Mouse (Mus musculus): ENCODE measurements around the gene Gstm7. TPM values are rescaled to one million over a fixed set of nuclear protein-coding genes. Genes with fewer than 3 reads are reported as not detected.

Gene Gstm7
- polyA plus RNA-seq, 1 experiment from 2014 or later: 12.4 TPM

DNA sequence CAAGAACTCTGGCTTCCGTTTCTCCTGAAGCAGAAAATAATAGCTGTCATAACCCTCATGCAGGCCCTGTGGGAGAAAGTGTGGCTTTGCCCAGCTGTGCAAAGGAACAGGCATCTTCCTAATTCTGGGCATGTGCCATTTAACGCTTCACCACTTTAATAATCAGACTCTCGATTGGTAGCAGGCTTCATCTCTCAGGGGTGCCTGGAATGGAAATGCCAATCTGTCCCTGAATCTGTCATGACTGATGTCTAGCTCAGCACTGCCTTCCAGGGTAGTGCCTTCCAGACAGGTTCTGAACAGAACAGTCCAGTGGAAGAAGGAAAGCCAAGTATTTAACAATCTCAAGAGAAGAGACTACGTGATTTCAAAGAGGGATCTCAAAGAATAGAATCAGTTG, 9.6 kb upstream of the Gstm7 start:
- H3K9me3 ChIP-seq (ENCODE audit: control insufficient read depth, low read length): no peaks in the 10 kb centered on the region
- no peak overlapping the region for H3K27ac ChIP-seq (replicated peaks)
- no peak for ATAC-seq (ENCODE audit: low FRiP score, low TSS enrichment)
- TF ChIP-seq CTCF (IDR thresholded peaks at IDR 0.05; ENCODE audit: low read depth): no peak
- TF ChIP-seq EP300 (optimal IDR thresholded peaks at IDR 0.05): no peak
- H3K4me1 ChIP-seq (replicated peaks; ENCODE audit: control insufficient read depth, insufficient read depth): no peaks in the 10 kb centered on the region
- no peaks in the 10 kb centered on the region for H3K36me3 ChIP-seq (ENCODE audit: control insufficient read depth, insufficient read depth, low read length)
- H3K4me3 ChIP-seq (ENCODE audit: low read depth, low read length): no peak overlapping the region
- 86% methylated on average over 4 of the region's 4 CpGs for WGBS
- no peak overlapping the region for H3K9ac ChIP-seq (ENCODE audit: low read length)
- H3K27me3 ChIP-seq (ENCODE audit: control insufficient read depth, insufficient read depth, low read length): no peaks in the 10 kb centered on the region
- DNase-seq (ENCODE audit: low spot score): no peak
- H3K4me2 ChIP-seq (replicated peaks; ENCODE audit: low read depth): no peak overlapping the region

DNA sequence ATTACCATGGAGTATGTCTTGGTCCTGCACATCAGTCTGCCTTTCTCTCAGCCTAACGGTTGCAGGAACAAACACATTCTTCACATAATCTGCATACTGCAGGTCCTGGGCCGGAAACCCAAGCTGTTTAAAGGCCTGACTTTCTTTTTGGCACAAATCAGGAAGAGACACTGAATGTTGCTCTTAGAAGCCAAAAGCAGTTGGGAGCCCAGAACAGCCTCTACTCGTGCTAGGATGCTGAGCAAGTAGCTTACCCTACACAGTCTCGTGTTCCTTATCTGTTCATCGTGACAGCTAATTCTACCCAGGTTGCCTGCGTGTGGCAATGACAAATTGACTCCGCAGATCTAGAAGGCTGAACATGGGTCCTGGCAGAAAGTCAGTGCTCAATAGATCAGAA, 8.9 kb upstream of the Gstm7 start:
- Histone ChIP-seq H3K27me3 (ENCODE audit: control insufficient read depth, insufficient read depth, low read length) (no peaks in the 10 kb centered on the region), H3K4me3 (ENCODE audit: low read depth, low read length) (no peak overlapping the region), H3K9me3 (ENCODE audit: control insufficient read depth, low read length) (no peaks in the 10 kb centered on the region), H3K9ac (ENCODE audit: low read length) (no peak overlapping the region), H3K4me1 (replicated peaks; ENCODE audit: control insufficient read depth, insufficient read depth) (no peaks in the 10 kb centered on the region), H3K36me3 (ENCODE audit: control insufficient read depth, insufficient read depth, low read length) (no peaks in the 10 kb centered on the region), H3K4me2 (replicated peaks; ENCODE audit: low read depth) (no peak overlapping the region), H3K27ac (replicated peaks) (no peak overlapping the region)
- TF ChIP-seq CTCF (IDR thresholded peaks at IDR 0.05; ENCODE audit: low read depth) (no peak), EP300 (optimal IDR thresholded peaks at IDR 0.05) (no peak)
- WGBS: 62% methylated on average over 7 of the region's 7 CpGs
- no peak for ATAC-seq (ENCODE audit: low FRiP score, low TSS enrichment)
- no peak for DNase-seq (ENCODE audit: low spot score)

DNA sequence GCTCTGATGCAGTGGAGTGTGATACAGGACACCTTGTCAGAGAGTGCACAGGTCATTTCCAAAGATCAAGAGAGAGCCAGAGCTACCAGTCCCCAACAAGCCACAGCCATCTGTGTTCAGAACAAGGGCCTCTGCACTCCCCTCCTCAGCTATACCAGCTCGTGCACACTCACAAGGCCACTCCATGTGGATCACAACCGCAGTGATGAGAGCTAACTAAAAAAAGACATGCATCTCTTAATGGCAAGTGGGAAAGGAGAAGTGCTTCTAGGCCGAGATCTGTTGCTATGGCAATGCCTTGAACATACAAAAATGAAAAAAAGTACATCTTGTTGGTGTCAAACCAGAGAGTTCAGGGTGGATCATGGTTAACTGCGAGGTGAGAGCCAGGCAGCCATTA, 8.2 kb upstream of the Gstm7 start:
- Histone ChIP-seq H3K4me3 (ENCODE audit: low read depth, low read length) (no peak overlapping the region), H3K27me3 (ENCODE audit: control insufficient read depth, insufficient read depth, low read length) (no peaks in the 10 kb centered on the region), H3K9me3 (ENCODE audit: control insufficient read depth, low read length) (no peaks in the 10 kb centered on the region), H3K27ac (replicated peaks) (no peak overlapping the region), H3K36me3 (ENCODE audit: control insufficient read depth, insufficient read depth, low read length) (no peaks in the 10 kb centered on the region), H3K9ac (ENCODE audit: low read length) (no peak overlapping the region), H3K4me2 (replicated peaks; ENCODE audit: low read depth) (no peak overlapping the region), H3K4me1 (replicated peaks; ENCODE audit: control insufficient read depth, insufficient read depth) (no peaks in the 10 kb centered on the region)
- 65% methylated on average over 4 of the region's 4 CpGs for WGBS
- ATAC-seq (ENCODE audit: low FRiP score, low TSS enrichment): no peak
- no peak for DNase-seq (ENCODE audit: low spot score)
- TF ChIP-seq CTCF (IDR thresholded peaks at IDR 0.05; ENCODE audit: low read depth) (no peak), EP300 (optimal IDR thresholded peaks at IDR 0.05) (no peak)

DNA sequence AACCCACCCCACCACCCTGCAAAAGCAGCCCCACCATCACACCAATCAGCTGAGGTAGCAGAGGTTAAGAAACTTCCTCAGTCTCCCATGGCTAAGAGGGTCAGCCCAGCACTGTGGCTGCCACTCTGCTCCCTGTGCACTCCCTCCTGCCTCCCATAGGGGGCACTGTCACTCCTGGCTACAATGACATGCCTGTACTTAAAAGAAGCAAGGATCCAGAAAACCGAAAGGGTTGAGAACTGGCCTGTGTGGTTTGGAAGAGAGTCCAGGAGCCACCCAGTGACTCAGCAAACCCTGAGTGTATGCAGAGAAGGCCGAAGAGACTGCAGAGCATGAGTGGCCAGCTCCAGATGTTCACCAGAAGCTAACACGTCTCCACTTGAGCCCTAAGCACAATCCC, 7.8 kb upstream of the Gstm7 start:
- no peaks in the 10 kb centered on the region for H3K9me3 ChIP-seq (ENCODE audit: control insufficient read depth, low read length)
- TF ChIP-seq CTCF (IDR thresholded peaks at IDR 0.05; ENCODE audit: low read depth) (peak; percentile 93), EP300 (optimal IDR thresholded peaks at IDR 0.05) (no peak)
- no peak overlapping the region for H3K27ac ChIP-seq (replicated peaks)
- no peaks in the 10 kb centered on the region for H3K4me1 ChIP-seq (replicated peaks; ENCODE audit: control insufficient read depth, insufficient read depth)
- peak; percentile 74 for DNase-seq (ENCODE audit: low spot score)
- no peak overlapping the region for H3K4me3 ChIP-seq (ENCODE audit: low read depth, low read length)
- no peak overlapping the region for H3K4me2 ChIP-seq (replicated peaks; ENCODE audit: low read depth)
- H3K9ac ChIP-seq (ENCODE audit: low read length): no peak overlapping the region
- H3K36me3 ChIP-seq (ENCODE audit: control insufficient read depth, insufficient read depth, low read length): no peaks in the 10 kb centered on the region
- no peaks in the 10 kb centered on the region for H3K27me3 ChIP-seq (ENCODE audit: control insufficient read depth, insufficient read depth, low read length)
- peak; percentile 74 for ATAC-seq (ENCODE audit: low FRiP score, low TSS enrichment)
- WGBS: 40% methylated on average over 3 of the region's 3 CpGs

DNA sequence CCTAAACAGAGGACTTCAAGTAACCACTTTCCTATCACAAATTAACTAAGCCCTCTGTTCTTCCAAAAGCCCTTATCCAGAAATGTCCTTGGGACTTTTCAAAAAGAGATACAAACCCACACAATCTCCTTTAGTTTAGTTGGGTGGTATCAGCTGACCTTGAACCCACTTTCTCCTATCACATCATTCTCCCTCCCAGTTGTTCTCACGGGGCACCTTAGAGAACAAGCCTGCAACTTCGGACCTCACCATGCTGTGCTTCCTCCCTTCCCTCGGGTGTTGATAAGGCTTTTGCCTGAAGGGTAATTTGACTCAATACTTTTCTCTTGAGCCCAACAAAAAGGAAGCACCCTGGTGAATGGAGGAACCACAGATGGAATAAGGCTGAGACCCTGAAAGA, 4.3 kb upstream of the Gstm7 start:
- ATAC-seq (ENCODE audit: low FRiP score, low TSS enrichment) (no peak), DNase-seq (ENCODE audit: low spot score) (no peak)
- H3K36me3 ChIP-seq (ENCODE audit: control insufficient read depth, insufficient read depth, low read length): no peaks in the 10 kb centered on the region
- H3K4me1 ChIP-seq (replicated peaks; ENCODE audit: control insufficient read depth, insufficient read depth): no peaks in the 10 kb centered on the region
- H3K27ac ChIP-seq (replicated peaks): no peak overlapping the region
- no peaks in the 10 kb centered on the region for H3K27me3 ChIP-seq (ENCODE audit: control insufficient read depth, insufficient read depth, low read length)
- TF ChIP-seq EP300 (optimal IDR thresholded peaks at IDR 0.05) (no peak), CTCF (IDR thresholded peaks at IDR 0.05; ENCODE audit: low read depth) (no peak)
- H3K9ac ChIP-seq (ENCODE audit: low read length): no peak overlapping the region
- H3K9me3 ChIP-seq (ENCODE audit: control insufficient read depth, low read length): no peaks in the 10 kb centered on the region
- no peak overlapping the region for H3K4me3 ChIP-seq (ENCODE audit: low read depth, low read length)
- H3K4me2 ChIP-seq (replicated peaks; ENCODE audit: low read depth): no peak overlapping the region
- WGBS: 51% methylated on average over 3 of the region's 3 CpGs

DNA sequence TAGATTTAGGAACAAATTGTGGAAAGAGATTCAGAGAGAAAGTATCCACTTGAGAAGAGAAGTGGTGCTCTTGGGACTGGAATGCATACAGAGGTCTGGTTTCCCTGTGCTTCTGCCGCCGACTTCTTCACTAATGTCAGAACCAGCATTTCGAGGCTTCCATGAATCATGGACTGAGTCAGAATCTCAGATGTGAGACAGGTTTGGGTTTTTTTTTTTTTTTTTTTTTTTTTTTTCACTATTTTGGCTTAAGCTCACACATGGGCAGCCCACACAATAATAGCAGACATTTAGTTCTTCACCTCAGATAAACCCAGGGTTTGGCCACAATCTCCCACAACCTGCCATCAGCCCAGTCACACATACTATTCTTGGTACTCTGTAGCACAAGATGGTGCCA, 3.7 kb upstream of the Gstm7 start:
- DNase-seq (ENCODE audit: low spot score) (no peak), ATAC-seq (ENCODE audit: low FRiP score, low TSS enrichment) (no peak)
- no peaks in the 10 kb centered on the region for H3K4me1 ChIP-seq (replicated peaks; ENCODE audit: control insufficient read depth, insufficient read depth)
- no peaks in the 10 kb centered on the region for H3K36me3 ChIP-seq (ENCODE audit: control insufficient read depth, insufficient read depth, low read length)
- H3K9ac ChIP-seq (ENCODE audit: low read length): no peak overlapping the region
- WGBS: 75% methylated on average over 3 of the region's 3 CpGs
- TF ChIP-seq EP300 (optimal IDR thresholded peaks at IDR 0.05) (no peak), CTCF (IDR thresholded peaks at IDR 0.05; ENCODE audit: low read depth) (no peak)
- no peak overlapping the region for H3K27ac ChIP-seq (replicated peaks)
- no peak overlapping the region for H3K4me2 ChIP-seq (replicated peaks; ENCODE audit: low read depth)
- H3K9me3 ChIP-seq (ENCODE audit: control insufficient read depth, low read length): no peaks in the 10 kb centered on the region
- H3K27me3 ChIP-seq (ENCODE audit: control insufficient read depth, insufficient read depth, low read length): no peaks in the 10 kb centered on the region
- no peak overlapping the region for H3K4me3 ChIP-seq (ENCODE audit: low read depth, low read length)

Data from stomach, postnatal 0 days (tissue).